ENCODE assay signal across 8 mouse cellular contexts in genomic region chr10:21995221-21995620, GRCm38 (mm10).
DNase-seq lines count a peak whose midpoint lies in the region.

No protein-coding gene starts in this region.

- intact Hi-C loops in heart, postnatal 36 days (cut with DNase I): loop anchor here (1.0 to 2.0 kb wide), 2 partner anchors 326 to 394 kb away; no protein-coding TSS in a partner anchor

- peak; percentile 74 for DNase-seq in adrenal gland, postnatal 14 days
- no peak for DNase-seq in adrenal gland, postnatal 25 days
- peak; percentile 79 for DNase-seq in R1 (ENCODE audit: low read depth, low spot score)
- DNase-seq in embryo, embryonic 9.5 days (ENCODE audit: extremely low spot score): peak; percentile 68
- DNase-seq in heart, postnatal 36 days: peak; percentile 45 to 56
- peak; percentile 50 for DNase-seq in layer of hippocampus, adult 9-11 months
- DNase-seq in lung, postnatal 36 days: peak; percentile 91
- DNase-seq in spleen, postnatal 36 days (ENCODE audit: low spot score in 2 of 2): peak; percentile 48 to 67
